ENCODE assay signal across 29 mouse cellular contexts in the genomic region with DNA sequence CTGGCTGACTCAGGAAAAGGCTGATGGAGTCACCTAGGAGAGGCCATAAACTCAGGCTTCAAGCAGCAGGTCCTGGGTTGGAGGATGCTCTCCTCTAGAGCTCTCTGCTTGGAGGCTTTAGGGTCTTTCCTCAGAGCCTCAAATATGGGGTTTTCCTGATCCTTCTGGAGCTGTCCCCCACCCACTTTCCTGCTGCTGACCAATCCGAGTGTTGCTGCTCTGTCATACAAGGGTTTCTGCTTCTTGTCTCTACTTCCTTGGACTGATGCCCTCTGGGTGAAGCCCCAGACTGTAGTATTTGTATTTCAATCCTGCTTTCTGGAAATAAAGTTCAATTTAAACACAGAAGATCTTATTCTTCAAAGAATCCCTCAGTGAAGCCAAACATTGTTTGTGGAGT.
DNase-seq lines count a peak whose midpoint lies in the region; ATAC-seq and TF ChIP-seq lines count a peak whose summit lies in the region.
"Had no signal": no experiment of that assay in that cellular context is flagged by ENCODE, and none has a peak within 500 bp of the region (broad histone marks: within the 10 kb centered on the region; RNA-seq: fewer than 3 reads in every experiment).

No protein-coding gene starts in this region.

- no peak for ATAC-seq in forebrain, embryonic 16.5 days
- peak; percentile 56 for ATAC-seq in lung, embryonic 14.5 days (ENCODE audit: insufficient read depth)
- ATAC-seq in lung, postnatal 0 days: no peak
- ATAC-seq in stomach, embryonic 15.5 days (ENCODE audit: insufficient read depth, low FRiP score, low read depth): peak; percentile 60; the same call in 1 of the 2 replicates
- peak; percentile 54; the same call in 1 of the 2 replicates for ATAC-seq in stomach, postnatal 0 days (ENCODE audit: low FRiP score, low TSS enrichment)
- ATAC-seq: forebrain, embryonic 13.5 days; forebrain, postnatal 0 days; hindbrain, embryonic 16.5 days; Patski had no signal

- no peaks in the 10 kb centered on the region for H3K4me1 ChIP-seq in forebrain, embryonic 10.5 days
- no peaks in the 10 kb centered on the region for H3K4me1 ChIP-seq in forebrain, embryonic 16.5 days (replicated peaks; ENCODE audit: control insufficient read depth, insufficient read depth, low read length)
- no peaks in the 10 kb centered on the region for H3K4me1 ChIP-seq in lung, embryonic 14.5 days (ENCODE audit: insufficient read depth)
- H3K4me1 ChIP-seq in lung, postnatal 0 days (ENCODE audit: insufficient read depth, low read depth, low read length): no peaks in the 10 kb centered on the region
- H3K4me1 ChIP-seq in stomach, embryonic 15.5 days: 0 out of 2 replicates have a peak, but pooled peaks cover 5% of the 10 kb centered on the region
- H3K4me1 ChIP-seq in stomach, postnatal 0 days (replicated peaks; ENCODE audit: control insufficient read depth, insufficient read depth): no peaks in the 10 kb centered on the region
- H3K4me1 ChIP-seq: embryonic facial prominence, embryonic 12.5 days; forebrain, embryonic 13.5 days; heart, embryonic 12.5 days; heart, embryonic 15.5 days; hindbrain, embryonic 10.5 days; hindbrain, embryonic 13.5 days had no signal

- H3K27me3 ChIP-seq in forebrain, embryonic 10.5 days (ENCODE audit: poor library complexity, severe bottlenecking): no peaks in the 10 kb centered on the region
- no peaks in the 10 kb centered on the region for H3K27me3 ChIP-seq in forebrain, embryonic 16.5 days (replicated peaks; ENCODE audit: control insufficient read depth, insufficient read depth, low read length)
- H3K27me3 ChIP-seq in lung, embryonic 14.5 days (ENCODE audit: insufficient read depth, low read length): no peaks in the 10 kb centered on the region
- H3K27me3 ChIP-seq in lung, postnatal 0 days (replicated peaks; ENCODE audit: insufficient read depth, low read length): no peaks in the 10 kb centered on the region
- no peaks in the 10 kb centered on the region for H3K27me3 ChIP-seq in stomach, embryonic 15.5 days (replicated peaks)
- H3K27me3 ChIP-seq in stomach, postnatal 0 days (ENCODE audit: control insufficient read depth, insufficient read depth, low read length): no peaks in the 10 kb centered on the region
- H3K27me3 ChIP-seq: CH12.LX; embryonic facial prominence, embryonic 12.5 days; forebrain, embryonic 13.5 days; heart, embryonic 12.5 days; heart, embryonic 15.5 days; hindbrain, embryonic 13.5 days; Patski had no signal

- 0 out of 2 replicates have a peak overlapping the region, but pooled peaks have one; percentile 15 for H3K27ac ChIP-seq in forebrain, embryonic 10.5 days
- H3K27ac ChIP-seq in forebrain, embryonic 16.5 days (ENCODE audit: low read length): no peak overlapping the region
- H3K27ac ChIP-seq in lung, embryonic 14.5 days (ENCODE audit: low read depth): no peak overlapping the region
- H3K27ac ChIP-seq in lung, postnatal 0 days (ENCODE audit: low read length): no peak overlapping the region
- H3K27ac ChIP-seq in stomach, embryonic 15.5 days: peak overlapping the region; percentile 52; the same call in 1 of the 2 replicates
- H3K27ac ChIP-seq in stomach, postnatal 0 days (replicated peaks): no peak overlapping the region
- H3K27ac ChIP-seq: embryonic facial prominence, embryonic 12.5 days; forebrain, embryonic 13.5 days; heart, embryonic 15.5 days; hindbrain, embryonic 10.5 days; hindbrain, embryonic 13.5 days had no signal

- 68% methylated on average over 1 of the region's 1 CpGs for WGBS in forebrain, embryonic 10.5 days
- 77% methylated on average over 1 of the region's 1 CpGs for WGBS in forebrain, embryonic 16.5 days
- WGBS in lung, embryonic 14.5 days: 42% methylated on average over 1 of the region's 1 CpGs
- WGBS in lung, postnatal 0 days: 35% methylated on average over 1 of the region's 1 CpGs
- WGBS in stomach, embryonic 15.5 days: 28% methylated on average over 1 of the region's 1 CpGs
- 23% methylated on average over 1 of the region's 1 CpGs for WGBS in stomach, postnatal 0 days

- no peaks in the 10 kb centered on the region for H3K36me3 ChIP-seq in forebrain, embryonic 10.5 days (replicated peaks)
- no peaks in the 10 kb centered on the region for H3K36me3 ChIP-seq in forebrain, embryonic 16.5 days (ENCODE audit: control insufficient read depth, insufficient read depth)
- no peaks in the 10 kb centered on the region for H3K36me3 ChIP-seq in lung, embryonic 14.5 days (ENCODE audit: insufficient read depth)
- H3K36me3 ChIP-seq in lung, postnatal 0 days (ENCODE audit: insufficient read depth, low read length): no peaks in the 10 kb centered on the region
- H3K36me3 ChIP-seq in stomach, embryonic 15.5 days: no peaks in the 10 kb centered on the region
- H3K36me3 ChIP-seq in stomach, postnatal 0 days (ENCODE audit: control insufficient read depth, insufficient read depth, low read length): no peaks in the 10 kb centered on the region
- H3K36me3 ChIP-seq: embryonic facial prominence, embryonic 12.5 days; G1E; heart, embryonic 12.5 days; heart, embryonic 15.5 days; hindbrain, embryonic 10.5 days; hindbrain, embryonic 13.5 days had no signal

- TF ChIP-seq CTCF in lung, embryonic 14.5 days (IDR thresholded peaks at IDR 0.05; ENCODE audit: low read depth): no peak
- no peak for TF ChIP-seq CTCF in lung, postnatal 0 days (IDR thresholded peaks at IDR 0.05)
- TF ChIP-seq CTCF in stomach, postnatal 0 days (IDR thresholded peaks at IDR 0.05; ENCODE audit: low read depth): no peak

- no peak overlapping the region for H3K4me2 ChIP-seq in forebrain, embryonic 16.5 days (ENCODE audit: low read length)
- no peak overlapping the region for H3K4me2 ChIP-seq in lung, embryonic 14.5 days
- no peak overlapping the region for H3K4me2 ChIP-seq in lung, postnatal 0 days (replicated peaks; ENCODE audit: low read depth, low read length)
- H3K4me2 ChIP-seq in stomach, embryonic 15.5 days: no peak overlapping the region
- H3K4me2 ChIP-seq in stomach, postnatal 0 days (replicated peaks; ENCODE audit: low read depth): no peak overlapping the region
- H3K4me2 ChIP-seq: embryonic facial prominence, embryonic 12.5 days; forebrain, embryonic 13.5 days; heart, embryonic 12.5 days; heart, embryonic 15.5 days; hindbrain, embryonic 13.5 days had no signal

- H3K9me3 ChIP-seq in forebrain, embryonic 10.5 days: no peaks in the 10 kb centered on the region
- no peaks in the 10 kb centered on the region for H3K9me3 ChIP-seq in forebrain, embryonic 16.5 days (ENCODE audit: control insufficient read depth, low read length)
- no peaks in the 10 kb centered on the region for H3K9me3 ChIP-seq in lung, embryonic 14.5 days (ENCODE audit: low read depth, low read length)
- H3K9me3 ChIP-seq in lung, postnatal 0 days (ENCODE audit: low read length): no peaks in the 10 kb centered on the region
- H3K9me3 ChIP-seq in stomach, embryonic 15.5 days: no peaks in the 10 kb centered on the region
- no peaks in the 10 kb centered on the region for H3K9me3 ChIP-seq in stomach, postnatal 0 days (ENCODE audit: control insufficient read depth, low read length)
- H3K9me3 ChIP-seq: embryonic facial prominence, embryonic 12.5 days; forebrain, embryonic 13.5 days; heart, embryonic 12.5 days; heart, embryonic 15.5 days; hindbrain, embryonic 10.5 days; hindbrain, embryonic 13.5 days had no signal

- no peak for DNase-seq in forebrain, embryonic 10.5 days (ENCODE audit: extremely low spot score, low spot score)
- peak; percentile 15 for DNase-seq in lung, embryonic 14.5 days
- no peak for DNase-seq in lung, postnatal 0 days (ENCODE audit: low spot score)
- no peak for DNase-seq in stomach, postnatal 0 days (ENCODE audit: low spot score)
- no peak for DNase-seq in right cerebral cortex, postnatal 4 days
- DNase-seq: adrenal gland, postnatal 10 days; adrenal gland, postnatal 36 days; B cell, adult 2 months; cerebellum, adult 18-20 months; cerebellum, adult 9-10 months; cerebellum, postnatal 14 days; forebrain, postnatal 0 days; gastrocnemius, postnatal 25 days; heart, adult 18-20 months; heart, postnatal 10 days; heart, postnatal 36 days had no signal

- H3K4me3 ChIP-seq in forebrain, embryonic 10.5 days: no peak overlapping the region
- H3K4me3 ChIP-seq in forebrain, embryonic 16.5 days (replicated peaks; ENCODE audit: low read length): no peak overlapping the region
- H3K4me3 ChIP-seq in lung, embryonic 14.5 days (ENCODE audit: low read depth, low read length): no peak overlapping the region
- no peak overlapping the region for H3K4me3 ChIP-seq in lung, postnatal 0 days (ENCODE audit: low read depth, low read length)
- no peak overlapping the region for H3K4me3 ChIP-seq in stomach, embryonic 15.5 days (replicated peaks)
- no peak overlapping the region for H3K4me3 ChIP-seq in stomach, postnatal 0 days (ENCODE audit: low read depth, low read length)
- H3K4me3 ChIP-seq: embryonic facial prominence, embryonic 12.5 days; erythroblast, embryonic 14.5 days; forebrain, embryonic 13.5 days; heart, embryonic 12.5 days; heart, embryonic 15.5 days; hindbrain, embryonic 10.5 days; hindbrain, embryonic 13.5 days had no signal

- no peak overlapping the region for H3K9ac ChIP-seq in forebrain, embryonic 16.5 days (replicated peaks; ENCODE audit: low read depth, low read length)
- no peak overlapping the region for H3K9ac ChIP-seq in lung, embryonic 14.5 days
- H3K9ac ChIP-seq in lung, postnatal 0 days (replicated peaks; ENCODE audit: low read depth): no peak overlapping the region
- no peak overlapping the region for H3K9ac ChIP-seq in stomach, embryonic 15.5 days
- H3K9ac ChIP-seq in stomach, postnatal 0 days (ENCODE audit: low read length): no peak overlapping the region
- H3K9ac ChIP-seq: embryonic facial prominence, embryonic 12.5 days; forebrain, embryonic 13.5 days; forebrain, postnatal 0 days; heart, embryonic 12.5 days; heart, embryonic 15.5 days; hindbrain, embryonic 13.5 days had no signal

- TF ChIP-seq EP300 in lung, postnatal 0 days (IDR thresholded peaks at IDR 0.05): no peak
- TF ChIP-seq EP300 in stomach, postnatal 0 days (optimal IDR thresholded peaks at IDR 0.05): no peak

Comparison
In these comparisons a context has a peak if more than half of its experiments do, and no peak if none do; other contexts are left out.
1. H3K27ac ChIP-seq: peak in forebrain, embryonic 10.5 days (single experiment) and stomach, embryonic 15.5 days (single experiment); none in forebrain, embryonic 16.5 days (single experiment), lung, embryonic 14.5 days (single experiment), lung, postnatal 0 days (single experiment) and stomach, postnatal 0 days (single experiment).
2. ATAC-seq: peak in lung, embryonic 14.5 days (single experiment), stomach, embryonic 15.5 days (single experiment) and stomach, postnatal 0 days (single experiment); none in forebrain, embryonic 16.5 days (single experiment) and lung, postnatal 0 days (single experiment).